ENCODE assay signal across 14 mouse cellular contexts in genomic region chr1:88306543-88306942, GRCm38 (mm10). TPM values are rescaled to one million over a fixed set of nuclear protein-coding genes. Genes with fewer than 3 reads are reported as not detected.
DNase-seq lines count a peak whose midpoint lies in the region; ATAC-seq and TF ChIP-seq lines count a peak whose summit lies in the region.
"Had no signal": no experiment of that assay in that cellular context is flagged by ENCODE, and none has a peak within 500 bp of the region (broad histone marks: within the 10 kb centered on the region; RNA-seq: fewer than 3 reads in every experiment).

No protein-coding gene starts in this region.

- no peak for TF ChIP-seq RAD21 in MEL (IDR thresholded peaks at IDR 0.05; ENCODE audit: low read depth, low read length)

- H3K9me3 ChIP-seq in intestine, embryonic 15.5 days: 0 out of 2 replicates have a peak, but pooled peaks cover 3% of the 10 kb centered on the region
- H3K9me3 ChIP-seq in intestine, embryonic 16.5 days (ENCODE audit: control insufficient read depth, low read length): peaks cover 20% of the 10 kb centered on the region
- H3K9me3 ChIP-seq in MEL (replicated peaks; ENCODE audit: insufficient read depth, low read length): no peaks in the 10 kb centered on the region
- peaks cover 81% of the 10 kb centered on the region for H3K9me3 ChIP-seq in limb, embryonic 14.5 days (ENCODE audit: control insufficient read depth, low read length)

- TF ChIP-seq POLR2A in MEL (IDR thresholded peaks at IDR 0.05; ENCODE audit: control insufficient read depth in 1 of 2, insufficient read depth in 1 of 2, low read depth in 1 of 2, low read length in 2 of 2, poor library complexity in 1 of 2): no peak
- TF ChIP-seq POLR2A in limb, embryonic 14.5 days (IDR thresholded peaks at IDR 0.05; ENCODE audit: borderline replicate concordance, extremely low read depth, insufficient read depth, insufficient read length): no peak

- H3K27me3 ChIP-seq in intestine, embryonic 15.5 days (replicated peaks): no peaks in the 10 kb centered on the region
- H3K27me3 ChIP-seq in intestine, embryonic 16.5 days (replicated peaks; ENCODE audit: control insufficient read depth, insufficient read depth, low read length): no peaks in the 10 kb centered on the region
- no peaks in the 10 kb centered on the region for H3K27me3 ChIP-seq in MEL (ENCODE audit: control insufficient read depth in 1 of 2, insufficient read depth in 2 of 2, low read length in 2 of 2)
- no peaks in the 10 kb centered on the region for H3K27me3 ChIP-seq in limb, embryonic 14.5 days (ENCODE audit: control insufficient read depth, insufficient read depth, low read length)

- H3K4me2 ChIP-seq in intestine, embryonic 15.5 days (replicated peaks): no peak overlapping the region
- no peak overlapping the region for H3K4me2 ChIP-seq in intestine, embryonic 16.5 days (ENCODE audit: low read depth, low read length)
- H3K4me2 ChIP-seq in limb, embryonic 14.5 days (replicated peaks; ENCODE audit: low read depth, low read length, severe bottlenecking): no peak overlapping the region

- H3K27ac ChIP-seq in intestine, embryonic 15.5 days: no peak overlapping the region
- no peak overlapping the region for H3K27ac ChIP-seq in intestine, embryonic 16.5 days (ENCODE audit: low read length)
- H3K27ac ChIP-seq in MEL (ENCODE audit: control insufficient read depth, low read depth, low read length): no peak overlapping the region
- no peak overlapping the region for H3K27ac ChIP-seq in limb, embryonic 14.5 days (replicated peaks; ENCODE audit: low read depth, low read length)
- H3K27ac ChIP-seq: gastrocnemius, adult 2 months; liver, embryonic 14.5 days had no signal

- ATAC-seq in intestine, embryonic 15.5 days: 0 out of 2 replicates have a peak, but pooled peaks have one; percentile 10
- no peak for ATAC-seq in intestine, embryonic 16.5 days
- no peak for ATAC-seq in limb, embryonic 14.5 days (ENCODE audit: low FRiP score, low read depth)
- ATAC-seq: activated CD4-positive, CD25-positive, alpha-beta regulatory T cell, adult 4 months; hindbrain, embryonic 16.5 days had no signal

- H3K36me3 ChIP-seq in intestine, embryonic 15.5 days: no peaks in the 10 kb centered on the region
- H3K36me3 ChIP-seq in intestine, embryonic 16.5 days (ENCODE audit: control insufficient read depth, insufficient read depth, low read length): no peaks in the 10 kb centered on the region
- no peaks in the 10 kb centered on the region for H3K36me3 ChIP-seq in MEL (ENCODE audit: control insufficient read depth in 1 of 2, insufficient read depth in 2 of 2, low read length in 2 of 2)
- H3K36me3 ChIP-seq in limb, embryonic 14.5 days (ENCODE audit: control insufficient read depth, insufficient read depth, low read length): no peaks in the 10 kb centered on the region

- no peak for TF ChIP-seq EP300 in MEL (IDR thresholded peaks at IDR 0.05; ENCODE audit: low read depth in 1 of 2, low read length in 2 of 2)

- H3K79me2 ChIP-seq in MEL (ENCODE audit: control insufficient read depth, insufficient read depth, low read length, poor library complexity): no peaks in the 10 kb centered on the region

- WGBS in intestine, embryonic 15.5 days: 62% methylated on average over 1 of the region's 1 CpGs
- 48% methylated on average over 1 of the region's 1 CpGs for WGBS in intestine, embryonic 16.5 days
- WGBS in limb, embryonic 14.5 days: 57% methylated on average over 1 of the region's 1 CpGs

- no peak for TF ChIP-seq CTCF in MEL (IDR thresholded peaks at IDR 0.05 in 2 of 3, conservative IDR thresholded peaks at IDR 0.05 in 1 of 3; ENCODE audit: control insufficient read depth in 1 of 3, insufficient read depth in 1 of 3, low read depth in 2 of 3, low read length in 3 of 3, poor library complexity in 1 of 3, severe bottlenecking in 1 of 3)

- H3K4me3 ChIP-seq in intestine, embryonic 15.5 days (replicated peaks): no peak overlapping the region
- H3K4me3 ChIP-seq in intestine, embryonic 16.5 days (ENCODE audit: low read length): no peak overlapping the region
- H3K4me3 ChIP-seq in MEL (ENCODE audit: control insufficient read depth in 1 of 2, insufficient read depth in 1 of 2, low read depth in 2 of 2, low read length in 2 of 2): no peak overlapping the region
- H3K4me3 ChIP-seq in limb, embryonic 14.5 days (replicated peaks; ENCODE audit: low read length): no peak overlapping the region
- H3K4me3 ChIP-seq: gastrocnemius, adult 2 months had no signal

- H3K4me1 ChIP-seq in intestine, embryonic 15.5 days (replicated peaks): no peaks in the 10 kb centered on the region
- H3K4me1 ChIP-seq in intestine, embryonic 16.5 days (ENCODE audit: control insufficient read depth, insufficient read depth, low read length): no peaks in the 10 kb centered on the region
- H3K4me1 ChIP-seq in MEL (ENCODE audit: control insufficient read depth in 1 of 2, insufficient read depth in 2 of 2, low read length in 2 of 2): no peaks in the 10 kb centered on the region
- H3K4me1 ChIP-seq in limb, embryonic 14.5 days (ENCODE audit: control insufficient read depth, insufficient read depth, low read length): no peaks in the 10 kb centered on the region

- no peak overlapping the region for H3K9ac ChIP-seq in intestine, embryonic 15.5 days
- H3K9ac ChIP-seq in intestine, embryonic 16.5 days (ENCODE audit: low read depth, low read length): no peak overlapping the region
- no peak overlapping the region for H3K9ac ChIP-seq in MEL (ENCODE audit: control insufficient read depth, low read depth, low read length, poor library complexity, severe bottlenecking)
- H3K9ac ChIP-seq in limb, embryonic 14.5 days (ENCODE audit: low read depth, low read length, severe bottlenecking): no peak overlapping the region
- H3K9ac ChIP-seq: liver, embryonic 14.5 days had no signal

- DNase-seq in MEL (ENCODE audit: low read depth, low spot score): peak; percentile 15
- peak; percentile 3 for DNase-seq in embryo, embryonic 11 days
- peak; percentile 4 for DNase-seq in limb, embryonic 14.5 days (ENCODE audit: low spot score)
- no peak for DNase-seq in gastrocnemius, postnatal 4 days (ENCODE audit: low spot score in 2 of 2)
- DNase-seq in adipocyte (ENCODE audit: low spot score): no peak
- DNase-seq: cerebellum, adult 9-10 months; gastrocnemius, adult 2 months; thymus, postnatal 4 days had no signal

TF ChIP-seq in MEL, 35 proteins besides CTCF, POLR2A, EP300 and RAD21:
- TF ChIP-seq SIN3A (IDR thresholded peaks at IDR 0.05; ENCODE audit: low read length) (no peak), MAZ (IDR thresholded peaks at IDR 0.05; ENCODE audit: low read depth, low read length) (no peak), HCFC1 (IDR thresholded peaks at IDR 0.05; ENCODE audit: low read depth, low read length) (no peak), BHLHE40 (IDR thresholded peaks at IDR 0.05; ENCODE audit: borderline replicate concordance, low read depth, low read length) (no peak), NRF1 (IDR thresholded peaks at IDR 0.05; ENCODE audit: insufficient read depth, low read depth, low read length, poor library complexity, severe bottlenecking) (no peak), GABPA (IDR thresholded peaks at IDR 0.05; ENCODE audit: low read depth, low read length) (no peak), POLR2AphosphoS5 (IDR thresholded peaks at IDR 0.05; ENCODE audit: borderline replicate concordance, low read depth, low read length) (no peak), NELFE (IDR thresholded peaks at IDR 0.05; ENCODE audit: low read depth, low read length) (no peak), UBTF (IDR thresholded peaks at IDR 0.05; ENCODE audit: borderline replicate concordance, insufficient read depth, low read depth, low read length) (no peak)
TF ChIP-seq in MEL: peak in this region for 0.

RNA-seq across cellular contexts. Expression of gene Trpm8, which starts 29.1 kb away (rescaled TPM):
- polyA plus RNA-seq in intestine, embryonic 15.5 days (2015; fragmentation: Nextera tagmentation; extraction: Ambion mirVana): not detected in 2 replicates
- not detected in 2 replicates for polyA plus RNA-seq in intestine, embryonic 16.5 days (2015; fragmentation: Nextera tagmentation; extraction: Ambion mirVana)
- not detected in 2 replicates for total RNA-seq in MEL (2012; rRNA removed)
- not detected for polyA plus RNA-seq in MEL (2012; ENCODE audit: insufficient read depth in 1 of 2, insufficient read length in 2 of 2, low read depth in 1 of 2, low replicate concordance in 2 of 2, missing spikeins in 1 of 2)
- polyA plus RNA-seq in limb, embryonic 14.5 days (2012; rRNA removed): not detected in 2 replicates
- polyA plus RNA-seq in limb, embryonic 14.5 days (2014; fragmentation: Nextera tagmentation; extraction: Ambion mirVana): not detected in 2 replicates
- not detected for total RNA-seq in gastrocnemius, postnatal 4 days (2021)
- total RNA-seq: gastrocnemius, adult 2 months had no signal
- polyA plus RNA-seq: activated CD4-positive, CD25-positive, alpha-beta regulatory T cell, adult 4 months; large intestine, adult 2 months; liver, embryonic 14.5 days had no signal

RNA-seq across cellular contexts. Expression of gene Hjurp, which starts 29.1 kb away (rescaled TPM):
- polyA plus RNA-seq in intestine, embryonic 15.5 days (2015; fragmentation: Nextera tagmentation; extraction: Ambion mirVana): 158 and 160 TPM in 2 replicates
- polyA plus RNA-seq in intestine, embryonic 16.5 days (2015; fragmentation: Nextera tagmentation; extraction: Ambion mirVana): 135 and 141 TPM in 2 replicates
- total RNA-seq in MEL (2012; rRNA removed): 58.6 and 59.4 TPM in 2 replicates
- polyA plus RNA-seq in MEL (2012; ENCODE audit: insufficient read depth in 1 of 2, insufficient read length in 2 of 2, low read depth in 1 of 2, low replicate concordance in 2 of 2, missing spikeins in 1 of 2): 100 to 1,000 TPM in 1 of 2 experiments, 10 to 100 TPM in 1; 76.3 to 103 TPM
- 277 and 360 TPM in 2 replicates for polyA plus RNA-seq in limb, embryonic 14.5 days (2012; rRNA removed)
- 139 and 150 TPM in 2 replicates for polyA plus RNA-seq in limb, embryonic 14.5 days (2014; fragmentation: Nextera tagmentation; extraction: Ambion mirVana)
- total RNA-seq in gastrocnemius, postnatal 4 days (2021): 10 to 100 TPM; 80.5 to 88.1 TPM

Comparison
In these comparisons a context has a peak if more than half of its experiments do, and no peak if none do; other contexts are left out.
1. DNase-seq: peak in MEL (single experiment), embryo, embryonic 11 days (single experiment) and limb, embryonic 14.5 days (single experiment); none in gastrocnemius, postnatal 4 days (0 of 2) and adipocyte (single experiment).